Mouse (Mus musculus) hindbrain, embryonic 12.5 days (tissue): ENCODE data around the gene Tmem206. TPM values are rescaled to one million over a fixed set of nuclear protein-coding genes. Genes with fewer than 3 reads are reported as not detected.
A peak's percentile ranks its signal among the peaks of the same experiment; 100 is the strongest.

Experiments
- ATAC-seq: fragments of 200-750 bp; cut with Nextera tagmentation; 2 replicates; pipeline ENCODE4 v1.8.0; 2017; ENCODE audit warnings: moderate TSS enrichment; ENCODE audit not compliant: low FRiP score
- H3K27ac ChIP-seq: fragments of 300-500 bp; sonication (generic); 2 replicates; pipeline ENCODE4 v1.5.1; 2016; ENCODE audit warnings: mild to moderate bottlenecking
- H3K27me3 ChIP-seq: fragments of 300-500 bp; sonication (generic); 2 replicates; pipeline ENCODE4 v1.6.1; 2016; ENCODE audit warnings: mild to moderate bottlenecking
- H3K36me3 ChIP-seq: fragments of 300-500 bp; sonication (generic); 2 replicates; pipeline ENCODE4 v1.6.1; 2016; ENCODE audit warnings: mild to moderate bottlenecking
- H3K4me1 ChIP-seq: fragments of 300-500 bp; sonication (generic); 2 replicates; pipeline ENCODE4 v1.6.1; 2016
- H3K4me2 ChIP-seq: fragments of 300-500 bp; sonication (generic); replicated peaks from 2 replicates; pipeline ENCODE4 v1.6.1; 2016; ENCODE audit warnings: mild to moderate bottlenecking
- H3K4me3 ChIP-seq: fragments of 300-500 bp; sonication (generic); 2 replicates; pipeline ENCODE4 v1.5.1; 2016; ENCODE audit warnings: mild to moderate bottlenecking
- H3K9ac ChIP-seq: fragments of 300-500 bp; sonication (generic); 2 replicates; pipeline ENCODE4 v1.6.1; 2016; ENCODE audit warnings: mild to moderate bottlenecking, moderate library complexity
- H3K9me3 ChIP-seq: fragments of 300-500 bp; sonication (generic); replicated peaks from 2 replicates; pipeline ENCODE4 v1.6.1; 2016; ENCODE audit warnings: mild to moderate bottlenecking
- WGBS: fragments of 180-500 bp; shearing (Covaris S2); methylation state at CpG from one replicate; pipeline ENCODE4 v1.1.7; 2016; 5-methylcytosine and 5-hydroxymethylcytosine counted together
- polyA plus RNA-seq: library from polyadenylated mRNA; unstranded; fragments of >200 nt; fragmentation: Nextera tagmentation; extraction: Ambion mirVana; gene quantifications from 2 replicates; pipeline ENCODE4 v1.2.1, GENCODE M21; 2016

The Tmem206 gene
- polyA plus RNA-seq, 1 experiment from 2014 or later = 35.1 TPM

GRCm38 (mm10) chr1:191295784-191296183 lies 29.9 kb upstream of the Tmem206 start:
- H3K4me3 ChIP-seq = no peak overlapping the region
- WGBS = 51% methylated on average over 3 of the region's 3 CpGs
- H3K4me1 ChIP-seq = peaks cover 5% of the 10 kb centered on the region; the same call in 1 of the 2 replicates
- H3K9me3 ChIP-seq = no peaks in the 10 kb centered on the region
- no peak for ATAC-seq
- no peak overlapping the region for H3K9ac ChIP-seq
- H3K27ac ChIP-seq = no peak overlapping the region
- H3K27me3 ChIP-seq = no peaks in the 10 kb centered on the region
- H3K4me2 ChIP-seq = no peak overlapping the region
- H3K36me3 ChIP-seq = no peaks in the 10 kb centered on the region

GRCm38 (mm10) chr1:191296445-191296844 lies 29.3 kb upstream of the Tmem206 start:
- 75% methylated on average over 5 of the region's 5 CpGs for WGBS
- no peak overlapping the region for H3K27ac ChIP-seq
- no peaks in the 10 kb centered on the region for H3K9me3 ChIP-seq
- ATAC-seq = no peak
- no peaks in the 10 kb centered on the region for H3K36me3 ChIP-seq
- peaks cover 5% of the 10 kb centered on the region; the same call in 1 of the 2 replicates for H3K4me1 ChIP-seq
- H3K4me3 ChIP-seq = no peak overlapping the region
- H3K27me3 ChIP-seq = no peaks in the 10 kb centered on the region
- no peak overlapping the region for H3K4me2 ChIP-seq
- H3K9ac ChIP-seq = no peak overlapping the region

GRCm38 (mm10) chr1:191298304-191298703 lies 27.4 kb upstream of the Tmem206 start:
- Histone ChIP-seq H3K9me3 (no peaks in the 10 kb centered on the region), H3K4me3 (no peak overlapping the region), H3K4me2 (no peak overlapping the region), H3K36me3 (no peaks in the 10 kb centered on the region), H3K4me1 (peaks cover 5% of the 10 kb centered on the region; the same call in 1 of the 2 replicates), H3K27ac (no peak overlapping the region), H3K27me3 (no peaks in the 10 kb centered on the region), H3K9ac (no peak overlapping the region)
- WGBS = 87% methylated on average over 4 of the region's 4 CpGs
- ATAC-seq = no peak

GRCm38 (mm10) chr1:191299215-191299942 lies 26.3 kb upstream of the Tmem206 start:
- no peak overlapping the region for H3K9ac ChIP-seq
- 52% methylated on average over 11 of the region's 11 CpGs for WGBS
- no peaks in the 10 kb centered on the region for H3K9me3 ChIP-seq
- no peaks in the 10 kb centered on the region for H3K36me3 ChIP-seq
- no peak for ATAC-seq
- no peaks in the 10 kb centered on the region for H3K27me3 ChIP-seq
- no peak overlapping the region for H3K4me3 ChIP-seq
- peaks cover 5% of the 10 kb centered on the region; the same call in 1 of the 2 replicates for H3K4me1 ChIP-seq
- H3K27ac ChIP-seq = no peak overlapping the region
- no peak overlapping the region for H3K4me2 ChIP-seq

DNA sequence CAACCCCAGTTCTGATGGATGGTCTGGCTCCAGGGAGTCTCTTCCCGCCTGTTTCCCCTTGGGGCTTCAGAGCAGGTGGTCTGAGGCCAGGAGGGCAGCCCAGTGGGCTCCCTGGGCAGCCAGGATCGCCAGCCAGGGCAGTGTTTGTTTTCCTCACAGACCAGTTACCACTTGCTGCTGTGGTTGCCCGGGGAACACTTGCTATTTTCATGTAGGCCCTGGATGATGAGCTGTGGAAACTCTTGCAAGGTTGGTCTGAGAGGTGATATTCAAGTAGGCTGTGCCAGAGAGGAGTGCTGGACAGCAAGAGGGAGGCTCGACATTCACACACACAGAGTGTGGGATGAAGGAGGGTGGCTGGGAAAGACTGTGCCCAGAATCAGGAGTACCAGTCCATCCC lies 23.8 kb upstream of the Tmem206 start:
- Histone ChIP-seq H3K4me3 (no peak overlapping the region), H3K27ac (no peak overlapping the region)

GRCm38 (mm10) chr1:191303736-191304135 lies 22.0 kb upstream of the Tmem206 start:
- Histone ChIP-seq H3K27ac (no peak overlapping the region), H3K4me2 (no peak overlapping the region), H3K9ac (no peak overlapping the region), H3K4me3 (no peak overlapping the region), H3K4me1 (peaks cover 5% of the 10 kb centered on the region; the same call in 1 of the 2 replicates), H3K9me3 (no peaks in the 10 kb centered on the region), H3K27me3 (no peaks in the 10 kb centered on the region), H3K36me3 (peaks cover 6% of the 10 kb centered on the region; the same call in 1 of the 2 replicates)
- WGBS = 79% methylated on average over 3 of the region's 3 CpGs
- no peak for ATAC-seq

More for the DNA sequence above, 23.8 kb upstream of the Tmem206 start:
- no peaks in the 10 kb centered on the region for H3K36me3 ChIP-seq
- no peaks in the 10 kb centered on the region for H3K9me3 ChIP-seq
- no peaks in the 10 kb centered on the region for H3K27me3 ChIP-seq
- no peak for ATAC-seq
- no peak overlapping the region for H3K4me2 ChIP-seq
- H3K4me1 ChIP-seq = peaks cover 5% of the 10 kb centered on the region; the same call in 1 of the 2 replicates
- WGBS = 30% methylated on average over 4 of the region's 4 CpGs
- H3K9ac ChIP-seq = no peak overlapping the region

DNA sequence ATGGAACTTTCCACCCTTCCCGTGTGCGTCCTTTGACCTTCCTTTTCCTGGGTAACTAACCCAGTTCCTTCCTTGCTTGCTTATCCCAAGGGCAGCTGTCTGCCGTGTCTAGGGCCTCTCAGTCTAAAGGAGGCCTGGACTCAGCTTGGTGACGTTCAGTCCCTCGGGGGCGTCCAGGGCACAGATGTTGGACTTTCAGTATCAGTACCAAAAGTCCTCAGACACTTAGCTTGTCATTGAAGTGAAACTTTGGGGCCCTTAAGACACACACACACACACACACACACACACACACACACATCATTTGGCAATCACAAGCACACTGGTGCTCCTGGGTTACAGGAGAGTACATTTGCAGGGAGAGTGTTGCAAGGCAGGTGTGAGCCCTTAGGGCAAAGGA lies 21.5 kb upstream of the Tmem206 start:
- Histone ChIP-seq H3K4me1 (0 out of 2 replicates have a peak, but pooled peaks cover 2% of the 10 kb centered on the region), H3K4me3 (no peak overlapping the region), H3K4me2 (no peak overlapping the region), H3K36me3 (peaks cover 7% of the 10 kb centered on the region; the same call in 1 of the 2 replicates), H3K9ac (no peak overlapping the region), H3K27me3 (no peaks in the 10 kb centered on the region), H3K9me3 (no peaks in the 10 kb centered on the region), H3K27ac (no peak overlapping the region)
- 71% methylated on average over 6 of the region's 6 CpGs for WGBS
- no peak for ATAC-seq

- Histone ChIP-seq H3K36me3 (peaks cover 12% of the 10 kb centered on the region; the same call in 1 of the 2 replicates), H3K4me3 (no peak overlapping the region), H3K9me3 (no peaks in the 10 kb centered on the region), H3K9ac (no peak overlapping the region), H3K4me1 (no peaks in the 10 kb centered on the region), H3K27me3 (no peaks in the 10 kb centered on the region), H3K27ac (no peak overlapping the region), H3K4me2 (no peak overlapping the region)
- 70% methylated on average over 7 of the region's 7 CpGs for WGBS
- no peak for ATAC-seq
These were observed 20.1 kb upstream of the Tmem206 start for GRCm38 (mm10) chr1:191305610-191306009.

DNA sequence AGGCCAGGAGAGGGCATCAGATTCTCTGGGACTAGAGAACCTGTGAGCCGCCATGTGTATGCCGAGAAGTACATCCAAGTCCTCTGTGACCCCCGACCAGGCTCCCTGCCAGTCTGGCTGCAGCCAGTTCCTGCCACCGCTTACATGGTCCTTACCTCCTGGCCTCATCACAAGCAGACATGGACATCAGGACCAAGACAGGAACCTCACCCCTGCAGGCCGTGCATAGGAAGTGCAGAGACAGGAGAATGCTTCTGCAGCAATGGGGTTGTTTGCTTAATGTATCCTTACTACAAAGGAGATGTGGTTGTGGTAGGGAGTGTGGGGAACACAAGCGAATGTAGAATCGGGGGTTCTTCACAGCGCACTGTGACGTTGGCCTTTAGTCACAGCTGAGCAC lies 19.4 kb upstream of the Tmem206 start:
- ATAC-seq = no peak
- Histone ChIP-seq H3K9me3 (no peaks in the 10 kb centered on the region), H3K4me1 (no peaks in the 10 kb centered on the region), H3K4me3 (no peak overlapping the region), H3K27me3 (no peaks in the 10 kb centered on the region), H3K4me2 (no peak overlapping the region), H3K9ac (no peak overlapping the region), H3K36me3 (peaks cover 12% of the 10 kb centered on the region; the same call in 1 of the 2 replicates), H3K27ac (no peak overlapping the region)
- 88% methylated on average over 9 of the region's 9 CpGs for WGBS

DNA sequence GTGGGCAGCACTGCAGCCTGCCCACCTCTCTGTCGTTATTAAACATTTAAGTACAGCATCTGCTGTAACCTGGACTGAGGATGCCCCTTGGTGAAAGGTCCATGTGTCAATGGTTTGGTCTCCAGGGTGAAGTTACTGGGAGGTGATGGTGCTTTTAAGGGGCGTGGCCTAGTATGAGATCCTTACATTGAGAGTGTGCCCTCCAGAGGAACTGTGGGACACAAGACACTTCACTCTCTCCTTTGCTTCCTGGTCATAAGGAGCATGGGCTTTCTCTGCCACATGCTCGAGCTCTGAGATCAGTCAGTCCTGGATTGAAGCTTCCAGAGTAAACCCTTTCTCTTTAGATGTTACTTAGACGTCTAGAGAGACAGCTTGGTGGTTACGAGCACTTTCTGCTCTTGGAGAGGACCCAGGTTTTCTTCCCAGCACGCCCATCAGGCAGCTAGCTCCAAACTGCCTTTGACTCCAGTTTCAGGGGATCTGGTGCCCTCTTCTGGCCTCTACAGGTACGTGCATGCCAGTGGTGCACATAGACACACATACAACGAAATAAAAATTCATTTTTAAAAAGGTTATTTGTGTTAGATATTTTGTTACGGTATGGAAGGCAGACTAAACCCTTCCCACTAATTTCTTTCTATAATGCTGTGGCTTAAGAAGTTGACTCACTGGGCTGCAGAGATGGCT lies 17.8 kb upstream of the Tmem206 start:
- Histone ChIP-seq H3K4me1 (peaks cover 3% of the 10 kb centered on the region), H3K9ac (no peak overlapping the region), H3K27ac (no peak overlapping the region), H3K27me3 (no peaks in the 10 kb centered on the region), H3K9me3 (no peaks in the 10 kb centered on the region), H3K4me2 (no peak overlapping the region), H3K36me3 (peaks cover 12% of the 10 kb centered on the region; the same call in 1 of the 2 replicates), H3K4me3 (no peak overlapping the region)
- WGBS = 86% methylated on average over 9 of the region's 9 CpGs
- ATAC-seq = no peak

GRCm38 (mm10) chr1:191311296-191311898 lies 14.3 kb upstream of the Tmem206 start:
- Histone ChIP-seq H3K36me3 (peaks cover 12% of the 10 kb centered on the region; the same call in 1 of the 2 replicates), H3K27ac (no peak overlapping the region), H3K27me3 (no peaks in the 10 kb centered on the region), H3K4me2 (no peak overlapping the region), H3K4me1 (peaks cover 7% of the 10 kb centered on the region), H3K9ac (no peak overlapping the region), H3K9me3 (no peaks in the 10 kb centered on the region), H3K4me3 (no peak overlapping the region)
- no peak for ATAC-seq
- 75% methylated on average over 4 of the region's 4 CpGs for WGBS

DNA sequence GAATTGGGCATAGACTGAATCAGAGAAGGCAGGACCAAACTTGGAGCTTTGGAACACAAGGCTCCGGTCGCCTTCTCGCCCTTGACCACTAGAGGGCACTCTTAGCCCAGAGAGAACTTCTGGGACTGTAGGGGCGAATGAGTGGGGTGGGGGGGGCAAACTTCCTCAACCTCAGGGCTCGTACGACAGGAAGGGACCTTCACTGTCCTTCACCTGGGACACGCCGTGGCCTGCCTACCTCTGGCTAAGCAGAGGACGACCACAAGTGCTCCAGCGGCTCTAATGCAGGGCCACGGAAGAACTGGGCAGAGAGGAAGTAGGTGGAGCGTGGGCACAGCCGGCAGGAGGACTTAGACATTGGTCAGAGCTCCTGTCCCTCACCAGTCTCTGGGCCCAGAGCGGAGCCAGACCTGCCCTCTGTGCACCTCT lies 13.2 kb upstream of the Tmem206 start:
- H3K27ac ChIP-seq = no peak overlapping the region
- peak overlapping the region; percentile 67 for H3K9ac ChIP-seq
- H3K4me3 ChIP-seq = peak overlapping the region; percentile 48
- ATAC-seq = peak; percentile 84
- no peaks in the 10 kb centered on the region for H3K9me3 ChIP-seq
- H3K36me3 ChIP-seq = peaks cover 12% of the 10 kb centered on the region; the same call in 1 of the 2 replicates
- peaks cover 11% of the 10 kb centered on the region for H3K4me1 ChIP-seq
- WGBS = under 1% methylated on average over 14 of the region's 14 CpGs
- H3K27me3 ChIP-seq = no peaks in the 10 kb centered on the region
- peak overlapping the region; percentile 55 for H3K4me2 ChIP-seq
